Mouse (Mus musculus) splenic B cell, adult 2 months (primary cell): ENCODE measurements around the gene Col4a4.

ENCODE experiments used
- DNase-seq: peaks from one replicate; pipeline ENCODE4 v3.0.0-alpha.2; 2011; ENCODE audit warnings: low read depth, low spot score
- H3K27me3 ChIP-seq: 2 replicates; pipeline ENCODE4 v1.6.1; 2012; ENCODE audit warnings: mild to moderate bottlenecking, low read length, moderate library complexity, mixed read lengths; ENCODE audit not compliant: control insufficient read depth, poor library complexity, insufficient read depth, severe bottlenecking
- H3K36me3 ChIP-seq: 2 replicates; pipeline ENCODE4 v1.6.1; 2012; ENCODE audit warnings: mild to moderate bottlenecking, low read length, moderate library complexity, mixed read lengths; ENCODE audit not compliant: control insufficient read depth, poor library complexity, insufficient read depth, severe bottlenecking

The Col4a4 gene

GRCm38 (mm10) chr1:82475254-82475653 lies 111.4 kb downstream of the Col4a4 start:
- Histone ChIP-seq H3K36me3 (no peaks in the 10 kb centered on the region), H3K27me3 (no peaks in the 10 kb centered on the region)
- DNase-seq: no peak

- H3K27me3 ChIP-seq: no peaks in the 10 kb centered on the region
- no peak for DNase-seq
- no peaks in the 10 kb centered on the region for H3K36me3 ChIP-seq
Observed at GRCm38 (mm10) chr1:82474461-82474961, 112.1 kb downstream of the Col4a4 start.

GRCm38 (mm10) chr1:82473467-82473866 lies 113.2 kb downstream of the Col4a4 start:
- H3K27me3 ChIP-seq: no peaks in the 10 kb centered on the region
- no peak for DNase-seq
- no peaks in the 10 kb centered on the region for H3K36me3 ChIP-seq

GRCm38 (mm10) chr1:82470516-82471225 lies 116.0 kb downstream of the Col4a4 start:
- DNase-seq: no peak
- no peaks in the 10 kb centered on the region for H3K27me3 ChIP-seq
- no peaks in the 10 kb centered on the region for H3K36me3 ChIP-seq

- Histone ChIP-seq H3K27me3 (no peaks in the 10 kb centered on the region), H3K36me3 (no peaks in the 10 kb centered on the region)
- no peak for DNase-seq
Observed at GRCm38 (mm10) chr1:82468872-82469271, 117.8 kb downstream of the Col4a4 start.

- no peak for DNase-seq
- no peaks in the 10 kb centered on the region for H3K27me3 ChIP-seq
- H3K36me3 ChIP-seq: no peaks in the 10 kb centered on the region
Observed at GRCm38 (mm10) chr1:82465321-82465853, 121.3 kb downstream of the Col4a4 start.

- no peaks in the 10 kb centered on the region for H3K36me3 ChIP-seq
- DNase-seq: no peak
- no peaks in the 10 kb centered on the region for H3K27me3 ChIP-seq
Observed at GRCm38 (mm10) chr1:82461041-82461440, 125.6 kb downstream of the Col4a4 start.

GRCm38 (mm10) chr1:82459926-82460325 lies 126.7 kb downstream of the Col4a4 start:
- no peak for DNase-seq
- Histone ChIP-seq H3K27me3 (no peaks in the 10 kb centered on the region), H3K36me3 (no peaks in the 10 kb centered on the region)

- DNase-seq: no peak
- Histone ChIP-seq H3K36me3 (no peaks in the 10 kb centered on the region), H3K27me3 (no peaks in the 10 kb centered on the region)
Observed at GRCm38 (mm10) chr1:82459350-82459749, 127.3 kb downstream of the Col4a4 start.

- H3K36me3 ChIP-seq: no peaks in the 10 kb centered on the region
- H3K27me3 ChIP-seq: no peaks in the 10 kb centered on the region
- DNase-seq: no peak
Observed at GRCm38 (mm10) chr1:82454031-82454430, 132.6 kb downstream of the Col4a4 start.

GRCm38 (mm10) chr1:82451927-82452651 lies 134.6 kb downstream of the Col4a4 start:
- H3K27me3 ChIP-seq: no peaks in the 10 kb centered on the region
- no peaks in the 10 kb centered on the region for H3K36me3 ChIP-seq
- DNase-seq: no peak

- Histone ChIP-seq H3K36me3 (no peaks in the 10 kb centered on the region), H3K27me3 (no peaks in the 10 kb centered on the region)
- no peak for DNase-seq
Observed at GRCm38 (mm10) chr1:82449851-82450250, 136.8 kb downstream of the Col4a4 start.

- Histone ChIP-seq H3K36me3 (no peaks in the 10 kb centered on the region), H3K27me3 (no peaks in the 10 kb centered on the region)
- DNase-seq: no peak
Observed at GRCm38 (mm10) chr1:82446049-82446448, 140.6 kb downstream of the Col4a4 start.

GRCm38 (mm10) chr1:82443517-82443916 lies 143.1 kb downstream of the Col4a4 start:
- no peak for DNase-seq
- no peaks in the 10 kb centered on the region for H3K36me3 ChIP-seq
- H3K27me3 ChIP-seq: no peaks in the 10 kb centered on the region

- H3K36me3 ChIP-seq: no peaks in the 10 kb centered on the region
- no peaks in the 10 kb centered on the region for H3K27me3 ChIP-seq
- no peak for DNase-seq
Observed at GRCm38 (mm10) chr1:82440123-82440522, 146.5 kb downstream of the Col4a4 start.
